Comparison of ENCODE assay signal across 33 mouse cellular contexts in the genomic region with DNA sequence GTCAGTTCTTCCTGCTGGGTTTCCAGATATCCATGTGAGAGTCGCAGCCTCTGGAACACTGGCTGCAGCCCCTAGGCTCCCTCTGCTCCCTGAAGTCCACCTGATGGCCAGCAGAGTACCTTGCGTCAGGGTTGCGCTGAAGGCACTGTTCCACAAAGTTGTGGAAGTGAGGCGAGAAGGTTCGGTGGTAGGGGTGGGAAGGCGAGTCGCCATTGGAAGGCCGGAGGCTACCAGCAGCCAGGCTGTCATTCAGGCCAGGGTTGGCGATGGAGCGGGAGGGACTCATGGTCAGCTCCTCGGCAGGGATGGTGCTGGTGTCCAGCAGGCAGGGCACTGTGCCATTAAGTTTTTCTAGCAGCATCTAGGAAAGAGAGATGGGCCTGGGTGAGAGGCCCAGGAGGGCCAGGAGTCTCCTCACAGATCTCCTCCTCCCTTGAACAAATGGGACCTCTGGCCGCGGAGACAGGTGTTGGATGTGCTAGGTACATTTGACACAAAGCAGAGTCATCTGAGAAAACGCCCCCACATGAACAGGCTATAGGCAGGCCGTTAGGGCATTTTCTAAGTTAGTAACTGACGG. TPM values are rescaled to one million over a fixed set of nuclear protein-coding genes. Genes with fewer than 3 reads are reported as not detected.
DNase-seq lines count a peak whose midpoint lies in the region; ATAC-seq and TF ChIP-seq lines count a peak whose summit lies in the region.
"Had no signal": no experiment of that assay in that cellular context is flagged by ENCODE, and none has a peak within 500 bp of the region (broad histone marks: within the 10 kb centered on the region; RNA-seq: fewer than 3 reads in every experiment).

No protein-coding gene starts in this region.

- no peak for TF ChIP-seq POLR2A in heart, adult 2 months (IDR thresholded peaks at IDR 0.05; ENCODE audit: insufficient read depth, low read depth, low read length)
- TF ChIP-seq POLR2A in liver, adult 2 months (IDR thresholded peaks at IDR 0.05; ENCODE audit: extremely low read depth, insufficient read depth, low read length), result no peak
- TF ChIP-seq POLR2A in spleen, adult 2 months (IDR thresholded peaks at IDR 0.05; ENCODE audit: low read depth, low read length), result no peak

- no peak for TF ChIP-seq EP300 in heart, adult 2 months (IDR thresholded peaks at IDR 0.05; ENCODE audit: insufficient read depth, low read depth, low read length)

- no peaks in the 10 kb centered on the region for H3K79me2 ChIP-seq in heart, adult 2 months (replicated peaks; ENCODE audit: control insufficient read depth, insufficient read depth, low read length)
- H3K79me2 ChIP-seq in liver, adult 2 months (ENCODE audit: control insufficient read depth, insufficient read depth, low read length), result no peaks in the 10 kb centered on the region

- H3K36me3 ChIP-seq in heart, adult 2 months (ENCODE audit: control insufficient read depth, insufficient read depth, low read length), result no peaks in the 10 kb centered on the region
- H3K36me3 ChIP-seq in liver, adult 2 months (ENCODE audit: control insufficient read depth, insufficient read depth, low read length), result peaks cover 2% of the 10 kb centered on the region; the same call in 1 of the 2 replicates
- peaks cover 11% of the 10 kb centered on the region for H3K36me3 ChIP-seq in spleen, adult 2 months (ENCODE audit: control insufficient read depth, insufficient read depth, low read length)

- no peak for ATAC-seq in megakaryocyte-erythroid progenitor cell, adult 5-6 weeks (replicated peaks; ENCODE audit: low FRiP score, low TSS enrichment, poor library complexity, severe bottlenecking)
- ATAC-seq: forebrain, embryonic 15.5 days; hindbrain, postnatal 0 days; intestine, embryonic 16.5 days; midbrain, embryonic 16.5 days had no signal

- no peak overlapping the region for H3K4me3 ChIP-seq in heart, adult 2 months
- peak overlapping the region; percentile 50 for H3K4me3 ChIP-seq in liver, adult 2 months (ENCODE audit: insufficient read depth, low read depth, low read length)
- no peak overlapping the region for H3K4me3 ChIP-seq in spleen, adult 2 months (ENCODE audit: extremely low read depth, insufficient read depth, insufficient read length)
- H3K4me3 ChIP-seq: forebrain, embryonic 15.5 days; layer of hippocampus, adult 2 months; limb, embryonic 10.5 days; liver, embryonic 13.5 days; midbrain, embryonic 10.5 days; myocyte had no signal

- 77% methylated on average over 16 of the region's 16 CpGs for WGBS in heart, adult 2 months
- 82% methylated on average over 16 of the region's 16 CpGs for WGBS in liver, adult 2 months
- WGBS in spleen, adult 2 months, result 95% methylated on average over 16 of the region's 16 CpGs

- H3K9ac ChIP-seq in heart, adult 2 months (ENCODE audit: low read depth, low read length), result peak overlapping the region; percentile 7; the same call in 1 of the 2 replicates
- H3K9ac ChIP-seq in liver, adult 2 months (ENCODE audit: low read depth, low read length), result peak overlapping the region; percentile 37; the same call in 1 of the 2 replicates
- H3K9ac ChIP-seq: forebrain, embryonic 15.5 days; liver, embryonic 13.5 days had no signal

- peaks cover 6% of the 10 kb centered on the region for H3K4me1 ChIP-seq in heart, adult 2 months (ENCODE audit: control insufficient read depth, insufficient read depth, low read length)
- peaks cover 5% of the 10 kb centered on the region; the same call in 1 of the 2 replicates for H3K4me1 ChIP-seq in liver, adult 2 months (ENCODE audit: control insufficient read depth, insufficient read depth, low read length)
- H3K4me1 ChIP-seq in spleen, adult 2 months (ENCODE audit: control insufficient read depth, insufficient read depth, insufficient read length), result peaks cover 29% of the 10 kb centered on the region; the same call in 1 of the 2 replicates

- no peak for TF ChIP-seq CTCF in heart, adult 2 months (IDR thresholded peaks at IDR 0.05)
- TF ChIP-seq CTCF in liver, adult 2 months (IDR thresholded peaks at IDR 0.05; ENCODE audit: low read depth, low read length), result no peak
- no peak for TF ChIP-seq CTCF in spleen, adult 2 months (IDR thresholded peaks at IDR 0.05; ENCODE audit: extremely low read depth, insufficient read depth, insufficient read length, insufficient replicate concordance)

- DNase-seq in heart, adult 2 months, result no peak
- no peak for DNase-seq in heart, postnatal 36 days
- no peak for DNase-seq in liver, adult 2 months (ENCODE audit: extremely low read depth, low read depth, low spot score)
- DNase-seq in liver, result no peak
- no peak for DNase-seq in spleen, adult 2 months (ENCODE audit: low read depth in 1 of 2, low spot score in 2 of 2)
- DNase-seq in spleen, adult 18-20 months, result no peak
- DNase-seq: adrenal gland, adult 2 months; cerebellum, adult 18-20 months; cerebellum, postnatal 25 days; gastrocnemius, postnatal 10 days; kidney, adult 9 months; kidney, postnatal 25 days; liver, embryonic 13.5 days; lung, postnatal 10 days; right cerebral cortex, adult 18-20 months; right cerebral cortex, postnatal 4 days; thymus, adult 18-20 months; thymus, postnatal 36 days had no signal

- peak overlapping the region; percentile 70 for H3K27ac ChIP-seq in heart, adult 2 months
- peak overlapping the region; percentile 79 for H3K27ac ChIP-seq in liver, adult 2 months (replicated peaks; ENCODE audit: insufficient read depth, low read depth, low read length)
- peak overlapping the region; percentile 83 for H3K27ac ChIP-seq in spleen, adult 2 months (ENCODE audit: insufficient read depth, low read length)
- H3K27ac ChIP-seq: forebrain, embryonic 15.5 days; hindbrain, postnatal 0 days; limb, embryonic 10.5 days; midbrain, embryonic 10.5 days had no signal

- intact Hi-C loops in heart, adult 2 months (cut with DNase I), result no loop called here
- intact Hi-C loops in heart, postnatal 36 days (cut with DNase I), result no loop called here

- H3K27me3 ChIP-seq in heart, adult 2 months (ENCODE audit: control insufficient read depth, insufficient read depth, low read length), result no peaks in the 10 kb centered on the region
- no peaks in the 10 kb centered on the region for H3K27me3 ChIP-seq in liver, adult 2 months (ENCODE audit: control insufficient read depth, insufficient read depth, low read length)
- H3K27me3 ChIP-seq in spleen, adult 2 months (ENCODE audit: control insufficient read depth, insufficient read depth, low read length), result no peaks in the 10 kb centered on the region
- H3K27me3 ChIP-seq: forebrain, embryonic 15.5 days had no signal

RNA-seq across cellular contexts. Expression of a gene that starts 4.0 kb away (rescaled TPM):
- total RNA-seq in heart, adult 2 months (2021), result 1 to 10 TPM; 3.6 to 4.7 TPM
- polyA plus RNA-seq in heart, adult 2 months (2012; rRNA removed), result 10.0 and 11.5 TPM in 2 replicates
- total RNA-seq in heart, postnatal 36 days (2021), result 1 to 10 TPM; 4.2 to 4.8 TPM
- total RNA-seq in liver, adult 2 months (2014; rRNA removed), result 9.4 and 9.7 TPM in 2 replicates
- polyA plus RNA-seq in liver, adult 2 months (2012; rRNA removed), result 21.8 and 26.3 TPM in 2 replicates
- 305 and 309 TPM in 2 replicates for polyA plus RNA-seq in spleen, adult 2 months (2012; rRNA removed)
- total RNA-seq in megakaryocyte-erythroid progenitor cell, adult 5-6 weeks (2014; fragmentation: Nextera tagmentation), result 12.0 and 18.5 TPM in 2 replicates
- total RNA-seq in megakaryocyte-erythroid progenitor cell, adult 5-6 weeks (2017), result 4.4 and 5.9 TPM in 2 replicates

RNA-seq across cellular contexts. Expression of a gene that starts 4.0 kb away (rescaled TPM):
- total RNA-seq in heart, adult 2 months (2021), result not detected
- not detected in 2 replicates for polyA plus RNA-seq in heart, adult 2 months (2012; rRNA removed)
- total RNA-seq in heart, postnatal 36 days (2021), result not detected
- total RNA-seq in liver, adult 2 months (2014; rRNA removed), result not detected in 2 replicates
- polyA plus RNA-seq in liver, adult 2 months (2012; rRNA removed), result not detected in 2 replicates
- polyA plus RNA-seq in spleen, adult 2 months (2012; rRNA removed), result 0.72 TPM in 1 of 2 replicates, not detected in the other
- not detected in 2 replicates for total RNA-seq in megakaryocyte-erythroid progenitor cell, adult 5-6 weeks (2014; fragmentation: Nextera tagmentation)
- total RNA-seq in megakaryocyte-erythroid progenitor cell, adult 5-6 weeks (2017), result not detected in 2 replicates
- total RNA-seq: adrenal gland, adult 2 months; adrenal gland, postnatal 4 days; gastrocnemius, postnatal 10 days; hindbrain, postnatal 0 days; layer of hippocampus, adult 2 months; layer of hippocampus, postnatal 25 days; MEL had no signal
- polyA plus RNA-seq: adrenal gland, adult 2 months; C2C12; hindbrain, embryonic 11.5 days; hindbrain, postnatal 0 days; intestine, embryonic 16.5 days; liver, embryonic 13.5 days; midbrain, embryonic 10.5 days; midbrain, embryonic 16.5 days; myocyte; stomach, embryonic 16.5 days had no signal

RNA-seq across cellular contexts. Expression of a gene that starts 37.3 kb away (rescaled TPM):
- 1 to 10 TPM; 6.2 to 7.0 TPM for total RNA-seq in heart, adult 2 months (2021)
- 16.9 and 21.8 TPM in 2 replicates for polyA plus RNA-seq in heart, adult 2 months (2012; rRNA removed)
- 1 to 10 TPM; 7.2 to 8.2 TPM for total RNA-seq in heart, postnatal 36 days (2021)
- 1.8 and 2.8 TPM in 2 replicates for total RNA-seq in liver, adult 2 months (2014; rRNA removed)
- polyA plus RNA-seq in liver, adult 2 months (2012; rRNA removed), result 3.1 and 3.9 TPM in 2 replicates
- polyA plus RNA-seq in spleen, adult 2 months (2012; rRNA removed), result 32.6 and 36.7 TPM in 2 replicates
- total RNA-seq in megakaryocyte-erythroid progenitor cell, adult 5-6 weeks (2014; fragmentation: Nextera tagmentation), result 20.3 and 29.6 TPM in 2 replicates
- total RNA-seq in megakaryocyte-erythroid progenitor cell, adult 5-6 weeks (2017), result 9.8 and 15.5 TPM in 2 replicates

RNA-seq across cellular contexts. Expression of a gene that starts 51.5 kb away (rescaled TPM):
- total RNA-seq in heart, adult 2 months (2021), result 10 to 100 TPM; 78.1 to 82.2 TPM
- 23.7 and 47.4 TPM in 2 replicates for polyA plus RNA-seq in heart, adult 2 months (2012; rRNA removed)
- 10 to 100 TPM; 72.5 to 82.4 TPM for total RNA-seq in heart, postnatal 36 days (2021)
- 42.6 and 48.9 TPM in 2 replicates for total RNA-seq in liver, adult 2 months (2014; rRNA removed)
- 12.8 and 16.9 TPM in 2 replicates for polyA plus RNA-seq in liver, adult 2 months (2012; rRNA removed)
- polyA plus RNA-seq in spleen, adult 2 months (2012; rRNA removed), result 7.0 and 7.3 TPM in 2 replicates
- total RNA-seq in megakaryocyte-erythroid progenitor cell, adult 5-6 weeks (2014; fragmentation: Nextera tagmentation), result 33.8 and 41.7 TPM in 2 replicates
- 218 and 232 TPM in 2 replicates for total RNA-seq in megakaryocyte-erythroid progenitor cell, adult 5-6 weeks (2017)

RNA-seq across cellular contexts. Expression of a gene that starts 52.0 kb away (rescaled TPM):
- 10 to 100 TPM; 23.5 to 27.5 TPM for total RNA-seq in heart, adult 2 months (2021)
- polyA plus RNA-seq in heart, adult 2 months (2012; rRNA removed), result 6.0 and 11.9 TPM in 2 replicates
- 10 to 100 TPM; 26.5 to 28.7 TPM for total RNA-seq in heart, postnatal 36 days (2021)
- 16.0 and 19.7 TPM in 2 replicates for total RNA-seq in liver, adult 2 months (2014; rRNA removed)
- 4.8 and 5.1 TPM in 2 replicates for polyA plus RNA-seq in liver, adult 2 months (2012; rRNA removed)
- polyA plus RNA-seq in spleen, adult 2 months (2012; rRNA removed), result 7.1 and 7.4 TPM in 2 replicates
- 65.1 and 66.6 TPM in 2 replicates for total RNA-seq in megakaryocyte-erythroid progenitor cell, adult 5-6 weeks (2014; fragmentation: Nextera tagmentation)
- total RNA-seq in megakaryocyte-erythroid progenitor cell, adult 5-6 weeks (2017), result 82.7 and 126 TPM in 2 replicates
